Mouse (Mus musculus): ENCODE measurements around the gene Smurf2. TPM values are rescaled to one million over a fixed set of nuclear protein-coding genes. Genes with fewer than 3 reads are reported as not detected.

Gene Smurf2
- polyA plus RNA-seq, 1 experiment from 2014 or later, result 23.5 TPM

GRCm38 (mm10) chr11:106957271-106957980 is 36.9 kb upstream of the Smurf2 start:
- Histone ChIP-seq H3K4me3 (ENCODE audit: low read depth, low read length) (no peak overlapping the region), H3K4me1 (ENCODE audit: control insufficient read depth, insufficient read depth, low read length) (no peaks in the 10 kb centered on the region), H3K27me3 (ENCODE audit: control insufficient read depth, insufficient read depth, low read length) (no peaks in the 10 kb centered on the region), H3K27ac (ENCODE audit: low read length) (no peak overlapping the region), H3K4me2 (replicated peaks; ENCODE audit: low read depth, low read length) (no peak overlapping the region), H3K36me3 (ENCODE audit: control insufficient read depth, insufficient read depth, low read length) (no peaks in the 10 kb centered on the region), H3K9me3 (ENCODE audit: control insufficient read depth, low read depth, low read length) (no peaks in the 10 kb centered on the region), H3K9ac (replicated peaks; ENCODE audit: low read depth, low read length) (no peak overlapping the region)
- ATAC-seq (ENCODE audit: insufficient number of reproducible peaks, insufficient read depth, low FRiP score, low read depth), result no peak
- 45% methylated on average over 12 of the region's 12 CpGs for WGBS

GRCm38 (mm10) chr11:106954566-106954965 is 34.1 kb upstream of the Smurf2 start:
- Histone ChIP-seq H3K27ac (ENCODE audit: low read length) (no peak overlapping the region), H3K9ac (replicated peaks; ENCODE audit: low read depth, low read length) (no peak overlapping the region), H3K4me1 (ENCODE audit: control insufficient read depth, insufficient read depth, low read length) (no peaks in the 10 kb centered on the region), H3K4me2 (replicated peaks; ENCODE audit: low read depth, low read length) (no peak overlapping the region), H3K9me3 (ENCODE audit: control insufficient read depth, low read depth, low read length) (no peaks in the 10 kb centered on the region), H3K4me3 (ENCODE audit: low read depth, low read length) (no peak overlapping the region), H3K27me3 (ENCODE audit: control insufficient read depth, insufficient read depth, low read length) (no peaks in the 10 kb centered on the region), H3K36me3 (ENCODE audit: control insufficient read depth, insufficient read depth, low read length) (no peaks in the 10 kb centered on the region)
- 71% methylated on average over 8 of the region's 8 CpGs for WGBS
- no peak for ATAC-seq (ENCODE audit: insufficient number of reproducible peaks, insufficient read depth, low FRiP score, low read depth)

GRCm38 (mm10) chr11:106954116-106954515 is 33.6 kb upstream of the Smurf2 start:
- Histone ChIP-seq H3K4me1 (ENCODE audit: control insufficient read depth, insufficient read depth, low read length) (no peaks in the 10 kb centered on the region), H3K9ac (replicated peaks; ENCODE audit: low read depth, low read length) (no peak overlapping the region), H3K4me3 (ENCODE audit: low read depth, low read length) (no peak overlapping the region), H3K36me3 (ENCODE audit: control insufficient read depth, insufficient read depth, low read length) (no peaks in the 10 kb centered on the region), H3K27me3 (ENCODE audit: control insufficient read depth, insufficient read depth, low read length) (no peaks in the 10 kb centered on the region), H3K4me2 (replicated peaks; ENCODE audit: low read depth, low read length) (no peak overlapping the region), H3K27ac (ENCODE audit: low read length) (no peak overlapping the region), H3K9me3 (ENCODE audit: control insufficient read depth, low read depth, low read length) (no peaks in the 10 kb centered on the region)
- 74% methylated on average over 9 of the region's 9 CpGs for WGBS
- ATAC-seq (ENCODE audit: insufficient number of reproducible peaks, insufficient read depth, low FRiP score, low read depth), result no peak

GRCm38 (mm10) chr11:106937306-106937705 is 16.8 kb upstream of the Smurf2 start:
- H3K4me2 ChIP-seq (replicated peaks; ENCODE audit: low read depth, low read length), result no peak overlapping the region
- H3K9me3 ChIP-seq (ENCODE audit: control insufficient read depth, low read depth, low read length), result no peaks in the 10 kb centered on the region
- 83% methylated on average over 5 of the region's 5 CpGs for WGBS
- H3K4me3 ChIP-seq (ENCODE audit: low read depth, low read length), result no peak overlapping the region
- no peak overlapping the region for H3K27ac ChIP-seq (ENCODE audit: low read length)
- H3K27me3 ChIP-seq (ENCODE audit: control insufficient read depth, insufficient read depth, low read length), result no peaks in the 10 kb centered on the region
- H3K9ac ChIP-seq (replicated peaks; ENCODE audit: low read depth, low read length), result no peak overlapping the region
- ATAC-seq (ENCODE audit: insufficient number of reproducible peaks, insufficient read depth, low FRiP score, low read depth), result no peak
- no peaks in the 10 kb centered on the region for H3K36me3 ChIP-seq (ENCODE audit: control insufficient read depth, insufficient read depth, low read length)
- H3K4me1 ChIP-seq (ENCODE audit: control insufficient read depth, insufficient read depth, low read length), result no peaks in the 10 kb centered on the region

- Histone ChIP-seq H3K36me3 (ENCODE audit: control insufficient read depth, insufficient read depth, low read length) (no peaks in the 10 kb centered on the region), H3K4me1 (ENCODE audit: control insufficient read depth, insufficient read depth, low read length) (no peaks in the 10 kb centered on the region), H3K4me3 (ENCODE audit: low read depth, low read length) (no peak overlapping the region), H3K27ac (ENCODE audit: low read length) (no peak overlapping the region), H3K27me3 (ENCODE audit: control insufficient read depth, insufficient read depth, low read length) (no peaks in the 10 kb centered on the region), H3K4me2 (replicated peaks; ENCODE audit: low read depth, low read length) (no peak overlapping the region), H3K9ac (replicated peaks; ENCODE audit: low read depth, low read length) (no peak overlapping the region), H3K9me3 (ENCODE audit: control insufficient read depth, low read depth, low read length) (no peaks in the 10 kb centered on the region)
- 71% methylated on average over 9 of the region's 9 CpGs for WGBS
- ATAC-seq (ENCODE audit: insufficient number of reproducible peaks, insufficient read depth, low FRiP score, low read depth), result no peak
These were observed 9.9 kb upstream of the Smurf2 start for GRCm38 (mm10) chr11:106930366-106930765.

- H3K4me1 ChIP-seq (ENCODE audit: control insufficient read depth, insufficient read depth, low read length), result no peaks in the 10 kb centered on the region
- no peak overlapping the region for H3K4me2 ChIP-seq (replicated peaks; ENCODE audit: low read depth, low read length)
- H3K36me3 ChIP-seq (ENCODE audit: control insufficient read depth, insufficient read depth, low read length), result no peaks in the 10 kb centered on the region
- WGBS, result 55% methylated on average over 2 of the region's 2 CpGs
- no peak overlapping the region for H3K9ac ChIP-seq (replicated peaks; ENCODE audit: low read depth, low read length)
- H3K4me3 ChIP-seq (ENCODE audit: low read depth, low read length), result no peak overlapping the region
- H3K27ac ChIP-seq (ENCODE audit: low read length), result no peak overlapping the region
- H3K9me3 ChIP-seq (ENCODE audit: control insufficient read depth, low read depth, low read length), result no peaks in the 10 kb centered on the region
- ATAC-seq (ENCODE audit: insufficient number of reproducible peaks, insufficient read depth, low FRiP score, low read depth), result no peak
- no peaks in the 10 kb centered on the region for H3K27me3 ChIP-seq (ENCODE audit: control insufficient read depth, insufficient read depth, low read length)
These were observed 8.4 kb upstream of the Smurf2 start for GRCm38 (mm10) chr11:106928935-106929334.

GRCm38 (mm10) chr11:106927950-106928349 is 7.4 kb upstream of the Smurf2 start:
- Histone ChIP-seq H3K4me3 (ENCODE audit: low read depth, low read length) (no peak overlapping the region), H3K27ac (ENCODE audit: low read length) (no peak overlapping the region), H3K4me2 (replicated peaks; ENCODE audit: low read depth, low read length) (no peak overlapping the region), H3K4me1 (ENCODE audit: control insufficient read depth, insufficient read depth, low read length) (no peaks in the 10 kb centered on the region), H3K36me3 (ENCODE audit: control insufficient read depth, insufficient read depth, low read length) (no peaks in the 10 kb centered on the region), H3K27me3 (ENCODE audit: control insufficient read depth, insufficient read depth, low read length) (no peaks in the 10 kb centered on the region), H3K9ac (replicated peaks; ENCODE audit: low read depth, low read length) (no peak overlapping the region), H3K9me3 (ENCODE audit: control insufficient read depth, low read depth, low read length) (no peaks in the 10 kb centered on the region)
- 95% methylated on average over 5 of the region's 5 CpGs for WGBS
- no peak for ATAC-seq (ENCODE audit: insufficient number of reproducible peaks, insufficient read depth, low FRiP score, low read depth)

- Histone ChIP-seq H3K27me3 (ENCODE audit: control insufficient read depth, insufficient read depth, low read length) (no peaks in the 10 kb centered on the region), H3K9me3 (ENCODE audit: control insufficient read depth, low read depth, low read length) (no peaks in the 10 kb centered on the region), H3K36me3 (ENCODE audit: control insufficient read depth, insufficient read depth, low read length) (no peaks in the 10 kb centered on the region), H3K9ac (replicated peaks; ENCODE audit: low read depth, low read length) (no peak overlapping the region), H3K4me3 (ENCODE audit: low read depth, low read length) (no peak overlapping the region), H3K27ac (ENCODE audit: low read length) (no peak overlapping the region), H3K4me2 (replicated peaks; ENCODE audit: low read depth, low read length) (no peak overlapping the region), H3K4me1 (ENCODE audit: control insufficient read depth, insufficient read depth, low read length) (no peaks in the 10 kb centered on the region)
- WGBS, result 89% methylated on average over 5 of the region's 5 CpGs
- no peak for ATAC-seq (ENCODE audit: insufficient number of reproducible peaks, insufficient read depth, low FRiP score, low read depth)
These were observed 6.7 kb upstream of the Smurf2 start for GRCm38 (mm10) chr11:106927226-106927625.

- no peak overlapping the region for H3K4me3 ChIP-seq (ENCODE audit: low read depth, low read length)
- 74% methylated on average over 4 of the region's 4 CpGs for WGBS
- H3K4me1 ChIP-seq (ENCODE audit: control insufficient read depth, insufficient read depth, low read length), result no peaks in the 10 kb centered on the region
- H3K4me2 ChIP-seq (replicated peaks; ENCODE audit: low read depth, low read length), result no peak overlapping the region
- no peak overlapping the region for H3K27ac ChIP-seq (ENCODE audit: low read length)
- H3K36me3 ChIP-seq (ENCODE audit: control insufficient read depth, insufficient read depth, low read length), result no peaks in the 10 kb centered on the region
- no peaks in the 10 kb centered on the region for H3K27me3 ChIP-seq (ENCODE audit: control insufficient read depth, insufficient read depth, low read length)
- H3K9me3 ChIP-seq (ENCODE audit: control insufficient read depth, low read depth, low read length), result no peaks in the 10 kb centered on the region
- no peak for ATAC-seq (ENCODE audit: insufficient number of reproducible peaks, insufficient read depth, low FRiP score, low read depth)
- H3K9ac ChIP-seq (replicated peaks; ENCODE audit: low read depth, low read length), result no peak overlapping the region
These were observed 6.2 kb upstream of the Smurf2 start for GRCm38 (mm10) chr11:106926732-106927131.

Measured in stomach, embryonic 14.5 days (tissue).